Mouse (Mus musculus): ENCODE results near the gene Col4a1. TPM values are rescaled to one million over a fixed set of nuclear protein-coding genes. Genes with fewer than 3 reads are reported as not detected.

Col4a1 gene
- total RNA-seq, 2 experiments from 2014 or later: 142 TPM

DNA sequence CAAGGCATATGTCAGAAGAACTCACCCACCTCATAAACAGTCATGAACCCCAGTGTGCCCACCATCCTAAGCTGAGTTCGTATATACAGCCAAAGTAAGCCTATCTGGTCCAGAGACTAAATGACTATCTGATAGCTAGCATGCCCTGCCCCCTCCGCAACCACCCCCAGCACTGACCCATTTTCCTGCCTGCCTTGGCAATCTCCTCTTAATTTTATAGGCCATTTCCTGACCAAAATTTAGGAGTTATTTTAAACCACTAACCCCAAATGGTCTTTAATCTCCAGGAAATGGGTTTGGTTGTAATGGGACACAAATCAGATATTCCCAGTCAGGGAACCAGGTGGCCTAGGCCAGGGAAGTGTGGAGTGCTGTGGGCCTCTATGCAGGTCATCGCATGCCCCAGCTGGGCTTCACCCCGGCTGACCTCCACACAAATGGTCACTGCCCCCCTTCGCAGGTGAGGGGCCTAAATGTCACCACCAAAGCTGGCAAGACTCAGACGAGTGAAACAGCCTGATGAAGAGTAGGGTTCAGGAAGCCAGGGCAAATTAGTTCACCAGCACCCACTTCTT is 8.5 kb downstream of the Col4a1 start:
- DNase-seq: no peak
- intact Hi-C loops (cut with DNase I): no loop called here

GRCm38 (mm10) chr8:11300436-11300835 is 12.2 kb downstream of the Col4a1 start:
- DNase-seq: no peak
- intact Hi-C loops (cut with DNase I): no loop called here

DNA sequence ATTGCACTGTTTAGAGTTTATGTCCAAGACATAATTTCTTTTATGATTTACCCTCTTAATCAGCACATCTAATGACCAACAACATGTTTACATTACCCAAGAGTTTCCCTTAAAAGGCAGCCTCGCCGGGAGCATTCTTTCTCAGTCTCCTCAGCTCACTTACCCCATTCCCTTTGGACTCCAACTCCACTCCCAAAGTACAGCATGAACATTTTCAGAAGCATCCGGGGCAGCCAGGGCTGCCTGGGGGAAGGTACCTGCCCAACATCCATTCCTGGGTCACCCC is 13.4 kb downstream of the Col4a1 start:
- intact Hi-C loops (cut with DNase I): no loop called here
- DNase-seq: no peak

GRCm38 (mm10) chr8:11298531-11299316 is 13.9 kb downstream of the Col4a1 start:
- no peak for DNase-seq
- intact Hi-C loops (cut with DNase I): no loop called here

DNA sequence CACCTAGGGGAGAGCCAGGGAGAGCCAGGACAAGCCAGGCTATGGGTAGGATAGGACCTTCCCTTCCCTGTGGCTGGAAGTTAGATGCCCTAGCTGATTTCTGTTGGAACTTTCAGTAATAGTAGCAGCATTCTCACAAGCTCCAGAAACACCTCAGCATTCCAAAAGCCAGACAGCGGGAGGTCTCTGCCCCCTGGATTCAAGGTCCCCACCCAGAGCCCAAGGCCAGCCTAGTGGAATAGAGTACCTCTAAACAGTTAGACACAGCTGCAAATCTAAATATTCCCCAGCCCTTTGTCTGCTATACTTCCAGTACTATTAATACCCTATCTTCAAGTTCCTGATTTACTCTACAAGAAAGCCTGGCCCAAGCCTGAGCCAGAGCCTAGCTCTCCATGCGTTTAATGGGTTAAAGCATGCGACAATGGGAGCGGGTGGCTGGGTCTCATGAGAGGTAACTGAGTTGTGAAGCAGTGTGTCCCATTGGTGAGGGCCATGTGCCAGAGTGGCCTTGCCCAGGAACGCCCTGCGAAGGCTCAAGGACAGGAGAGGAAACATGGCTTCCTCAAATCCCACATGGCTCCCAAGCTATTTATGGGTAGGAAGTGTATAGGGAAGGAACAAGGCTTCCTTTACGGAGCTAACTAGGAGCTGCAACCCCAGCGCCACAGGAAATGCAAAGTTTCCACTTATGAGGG is 15.3 kb downstream of the Col4a1 start:
- intact Hi-C loops (cut with DNase I): no loop called here
- DNase-seq: no peak

DNA sequence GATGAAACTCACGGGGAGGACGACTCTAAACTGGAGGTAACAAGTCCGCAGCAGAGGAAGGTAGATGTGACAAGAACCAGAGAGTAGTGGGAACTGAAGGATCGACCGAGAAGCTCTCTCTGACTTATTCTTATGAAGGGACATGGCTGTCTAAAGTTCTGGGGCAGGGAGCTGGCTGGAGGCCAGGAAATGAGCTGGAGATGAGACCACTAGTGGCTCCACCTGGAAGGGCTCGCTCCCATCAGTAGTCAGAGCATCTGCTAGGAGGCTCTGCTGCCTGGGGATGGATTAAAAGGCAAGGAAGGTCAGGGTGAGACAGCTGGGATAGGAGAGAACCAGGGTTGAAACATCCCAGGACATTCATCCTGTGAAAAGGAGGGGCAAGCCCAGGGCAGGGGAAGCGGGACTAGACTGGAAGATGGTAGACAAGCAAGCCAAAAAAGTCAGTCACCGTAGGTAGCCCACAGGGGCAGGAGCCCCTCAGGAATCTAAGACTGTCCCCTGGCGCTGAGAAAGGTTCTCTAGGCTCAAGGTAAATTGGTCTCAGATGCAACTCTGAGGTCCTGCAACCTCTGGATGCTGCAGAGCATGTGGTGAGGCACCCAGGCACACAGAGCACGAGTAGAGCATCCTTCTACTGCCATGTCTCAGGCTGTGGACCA is 16.2 kb downstream of the Col4a1 start:
- no peak for DNase-seq
- intact Hi-C loops (cut with DNase I): no loop called here

GRCm38 (mm10) chr8:11292611-11293010 is 20.0 kb downstream of the Col4a1 start:
- intact Hi-C loops (cut with DNase I): no loop called here
- no peak for DNase-seq

GRCm38 (mm10) chr8:11290533-11290932 is 22.1 kb downstream of the Col4a1 start:
- intact Hi-C loops (cut with DNase I): no loop called here
- DNase-seq: no peak

- DNase-seq: no peak
Measured at GRCm38 (mm10) chr8:11288286-11288685, 24.3 kb downstream of the Col4a1 start.

GRCm38 (mm10) chr8:11287139-11287538 is 25.5 kb downstream of the Col4a1 start:
- no peak for DNase-seq
- intact Hi-C loops (cut with DNase I): no loop called here

More at GRCm38 (mm10) chr8:11288286-11288685, 24.3 kb downstream of the Col4a1 start:
- intact Hi-C loops (cut with DNase I): no loop called here

DNA sequence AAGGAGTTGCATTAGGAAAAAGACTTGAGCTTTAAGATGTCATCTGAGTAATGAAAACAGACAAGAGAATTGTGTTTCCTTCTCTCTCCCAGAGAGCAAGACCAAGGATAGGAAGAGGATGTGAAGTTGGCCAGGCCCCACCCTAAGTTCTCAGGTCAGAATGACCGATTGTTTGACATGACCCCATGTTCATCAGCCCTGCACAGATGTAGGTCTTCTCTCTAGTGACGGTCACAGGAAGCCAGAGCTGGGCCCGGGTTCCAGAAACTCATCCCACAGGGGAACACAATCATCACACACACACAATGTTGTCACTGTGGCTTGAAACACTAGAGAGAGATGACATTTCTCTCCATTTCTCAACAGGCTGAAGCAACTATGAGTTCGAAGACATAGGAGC is 27.2 kb downstream of the Col4a1 start:
- intact Hi-C loops (cut with DNase I): no loop called here

DNA sequence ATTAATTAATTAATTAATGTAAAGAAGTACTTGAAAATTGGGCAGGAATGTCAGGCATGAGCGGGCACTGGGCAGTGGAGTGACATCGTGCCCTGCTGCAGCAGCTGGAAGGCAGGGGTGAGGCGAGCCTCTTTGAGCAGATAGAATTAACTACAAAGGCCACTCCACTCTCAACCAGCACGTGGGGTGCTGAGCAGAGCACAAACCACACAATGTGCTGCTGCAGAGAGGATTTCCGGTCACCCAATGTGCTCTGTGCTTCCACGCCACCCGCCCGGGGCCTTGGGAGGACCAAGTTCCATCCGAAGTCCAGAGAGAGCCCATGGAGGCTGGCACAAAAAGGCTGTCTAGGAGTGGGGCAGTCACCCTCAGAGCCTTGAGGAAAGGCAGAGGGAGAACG is 29.4 kb downstream of the Col4a1 start:
- intact Hi-C loops (cut with DNase I): no loop called here
- DNase-seq: no peak

More for the DNA sequence above, 27.2 kb downstream of the Col4a1 start:
- DNase-seq: no peak

DNA sequence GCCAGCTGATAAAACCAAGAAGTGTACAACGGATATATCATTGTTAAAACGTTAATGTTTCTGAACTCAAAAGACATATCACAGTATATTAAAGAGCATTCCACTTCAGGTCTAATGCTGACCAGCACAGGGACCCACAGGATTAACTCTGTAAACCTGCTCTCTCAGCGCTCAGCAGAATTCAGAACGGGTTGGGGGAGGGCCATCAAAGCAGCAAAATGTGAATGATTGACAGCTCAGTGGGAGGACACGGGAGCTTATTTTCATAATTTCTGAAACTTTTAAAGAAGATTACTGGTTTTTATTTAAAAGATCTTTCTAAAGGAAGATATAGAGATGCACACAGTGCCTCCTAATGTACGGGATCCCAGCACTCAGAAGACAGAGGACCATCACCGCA is 29.9 kb downstream of the Col4a1 start:
- intact Hi-C loops (cut with DNase I): no loop called here
- no peak for DNase-seq

DNA sequence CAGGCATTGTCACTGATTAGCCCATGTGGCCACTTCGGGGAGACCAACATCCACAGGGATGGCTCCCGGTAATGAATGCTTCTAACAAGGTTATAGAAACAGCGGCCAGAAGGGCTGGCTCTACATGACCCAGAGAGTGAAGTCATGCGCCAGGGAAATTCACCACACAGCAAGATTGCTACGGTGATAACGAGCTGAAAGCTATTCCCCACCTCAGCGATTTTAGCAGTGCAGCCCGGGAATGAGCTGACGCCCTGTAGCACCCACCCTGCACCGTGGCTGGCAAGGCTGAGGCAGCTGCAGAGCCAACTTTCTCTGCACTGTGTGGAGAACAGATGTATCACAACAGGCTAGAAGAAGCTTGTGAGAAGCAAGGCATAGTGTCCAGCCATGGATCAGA is 30.5 kb downstream of the Col4a1 start:
- no peak for DNase-seq
- intact Hi-C loops (cut with DNase I): no loop called here

GRCm38 (mm10) chr8:11280721-11281268 is 31.8 kb downstream of the Col4a1 start:
- intact Hi-C loops (cut with DNase I): no loop called here
- DNase-seq: no peak

DNA sequence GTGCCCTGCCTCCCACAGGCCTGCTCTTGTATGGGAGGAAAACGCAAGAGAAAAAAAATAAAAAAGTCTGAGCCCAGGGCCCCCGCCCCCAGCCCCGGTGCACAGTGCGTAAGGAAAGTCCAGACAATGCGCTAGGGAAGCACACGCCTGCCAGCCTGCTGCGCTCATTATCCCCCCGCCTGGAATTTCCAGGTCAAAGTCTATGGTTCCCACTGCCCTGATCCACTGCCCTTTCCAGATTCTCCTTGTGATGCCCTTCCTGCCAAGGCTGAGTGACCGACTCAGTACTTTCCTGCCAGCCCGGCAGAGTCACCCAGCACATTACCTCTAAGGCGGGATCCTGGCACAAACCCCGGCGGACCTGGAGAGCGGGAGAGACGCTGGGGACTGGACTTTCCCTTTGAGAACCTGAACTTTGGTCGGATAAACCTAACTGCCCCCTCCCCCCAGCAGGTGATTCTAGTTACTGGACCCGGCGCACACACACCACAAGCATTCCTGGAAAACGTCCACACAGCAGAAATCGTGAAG is 33.3 kb downstream of the Col4a1 start:
- no peak for DNase-seq
- intact Hi-C loops (cut with DNase I): no loop called here

DNA sequence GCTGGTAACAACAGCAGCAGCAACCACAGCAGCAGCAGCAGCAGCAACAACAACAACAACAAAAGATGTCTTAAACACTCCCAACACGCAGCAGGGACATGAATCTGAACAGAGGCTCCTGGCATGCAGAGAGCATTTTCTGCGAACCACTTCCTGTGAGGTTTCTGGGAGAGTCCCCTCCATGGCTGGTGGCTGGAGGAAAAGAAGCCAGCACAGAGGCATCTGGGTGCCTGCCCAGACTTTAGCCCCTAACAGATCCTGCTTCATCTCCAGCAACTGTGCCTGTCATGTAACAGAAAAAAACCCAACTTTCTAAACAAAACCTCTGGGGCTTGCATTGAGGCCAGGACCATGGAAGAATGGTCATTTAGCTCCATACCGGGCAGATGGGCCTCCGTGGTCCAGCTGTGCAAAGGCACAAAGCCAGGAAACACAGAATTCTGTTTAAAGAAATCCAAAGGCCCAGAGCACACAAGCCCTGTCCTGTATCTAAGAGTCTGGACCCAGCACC is 34.5 kb downstream of the Col4a1 start:
- peak; percentile 62 for DNase-seq
- intact Hi-C loops (cut with DNase I): no loop called here

DNA sequence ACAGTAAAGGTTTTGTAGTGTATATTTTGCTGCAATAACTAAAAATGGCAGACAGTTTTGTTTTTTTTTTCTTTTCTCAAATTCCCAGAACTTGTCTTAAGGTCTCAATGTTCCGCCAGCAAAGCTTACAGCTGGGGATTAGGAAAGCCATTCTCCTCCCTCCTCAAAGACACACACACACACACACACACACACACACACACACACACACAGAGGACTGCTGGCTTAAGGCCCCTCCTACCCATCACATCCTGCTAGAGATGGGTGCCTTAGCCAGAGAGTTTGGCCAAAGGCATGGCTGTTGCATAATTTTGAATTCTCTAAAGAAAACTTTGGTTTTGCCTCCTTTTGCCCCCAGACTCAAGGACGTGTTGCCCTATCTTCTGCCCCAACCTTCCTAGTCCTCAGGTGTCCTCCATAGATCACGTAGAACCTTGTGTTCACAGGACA is 35.0 kb downstream of the Col4a1 start:
- intact Hi-C loops (cut with DNase I): no loop called here
- DNase-seq: no peak

- no peak for DNase-seq
- intact Hi-C loops (cut with DNase I): no loop called here
Measured at GRCm38 (mm10) chr8:11276286-11276685, 36.3 kb downstream of the Col4a1 start.

DNA sequence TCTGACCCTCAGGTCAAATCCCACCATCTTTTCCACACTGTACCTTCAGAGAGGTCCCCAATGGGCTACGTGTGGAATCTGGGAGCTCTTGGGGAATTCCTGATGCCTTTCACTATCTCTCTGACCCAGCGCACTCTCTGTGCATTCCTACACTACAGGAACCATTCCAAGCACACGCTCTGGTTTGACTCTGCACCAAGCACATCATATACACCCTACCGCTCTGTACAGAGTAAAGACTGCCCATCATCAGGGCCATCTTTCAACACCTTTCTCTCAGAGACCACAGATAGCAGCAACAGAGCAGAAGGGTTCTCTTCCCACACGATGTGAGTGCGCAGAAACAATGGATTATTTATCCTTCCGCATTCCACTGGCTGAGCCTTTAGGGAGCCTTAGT is 38.2 kb downstream of the Col4a1 start:
- intact Hi-C loops (cut with DNase I): no loop called here
- DNase-seq: no peak
